Mouse (Mus musculus): Measurements from ENCODE around the gene Dip2a. TPM values are rescaled to one million over a fixed set of nuclear protein-coding genes. Genes with fewer than 3 reads are reported as not detected.
A peak's percentile ranks its signal among the peaks of the same experiment; 100 is the strongest.

Dip2a gene
- total RNA-seq (2014; rRNA removed) (2.0 and 2.6 TPM in 2 replicates), polyA plus RNA-seq (2012; rRNA removed) (1.6 and 1.7 TPM in 2 replicates)

- Histone ChIP-seq H3K27ac (replicated peaks; ENCODE audit: insufficient read depth, low read depth, low read length) (no peak within 1 kb of the TSS; the same call in 1 of the 2 replicates), H3K9ac (ENCODE audit: low read depth, low read length) (peak within 1 kb of the TSS; percentile 89), H3K36me3 (ENCODE audit: control insufficient read depth, insufficient read depth, low read length) (no peaks in the 10 kb centered on the region), H3K27me3 (ENCODE audit: control insufficient read depth, insufficient read depth, low read length) (no peaks in the 10 kb centered on the region), H3K4me3 (ENCODE audit: insufficient read depth, low read depth, low read length) (peak within 1 kb of the TSS; percentile 82), H3K79me2 (ENCODE audit: control insufficient read depth, insufficient read depth, low read length) (no peaks in the 10 kb centered on the region), H3K4me1 (ENCODE audit: control insufficient read depth, insufficient read depth, low read length) (peaks cover 3% of the 10 kb centered on the region; the same call in 1 of the 2 replicates)
- DNase-seq (ENCODE audit: extremely low read depth, low read depth, low spot score): peak; percentile 59
- TF ChIP-seq CTCF (IDR thresholded peaks at IDR 0.05; ENCODE audit: low read depth, low read length) (no peak), POLR2A (IDR thresholded peaks at IDR 0.05; ENCODE audit: extremely low read depth, insufficient read depth, low read length) (peak; percentile 56)
- under 1% methylated on average over 79 of the region's 94 CpGs for WGBS
These were observed at the start of gene Dip2a for GRCm38 (mm10) chr10:76344711-76345539. TSS of gene Dip2a (minus strand) at chr10:76345291.

GRCm38 (mm10) chr10:76392596-76392995, 47.5 kb upstream of the Dip2a start:
- H3K9ac ChIP-seq (ENCODE audit: low read depth, low read length): no peak overlapping the region
- WGBS: 97% methylated on average over 12 of the region's 12 CpGs
- no peak overlapping the region for H3K4me3 ChIP-seq (ENCODE audit: insufficient read depth, low read depth, low read length)
- no peaks in the 10 kb centered on the region for H3K4me1 ChIP-seq (ENCODE audit: control insufficient read depth, insufficient read depth, low read length)
- no peak overlapping the region for H3K27ac ChIP-seq (replicated peaks; ENCODE audit: insufficient read depth, low read depth, low read length)
- no peaks in the 10 kb centered on the region for H3K79me2 ChIP-seq (ENCODE audit: control insufficient read depth, insufficient read depth, low read length)
- no peaks in the 10 kb centered on the region for H3K27me3 ChIP-seq (ENCODE audit: control insufficient read depth, insufficient read depth, low read length)
- no peak for TF ChIP-seq POLR2A (IDR thresholded peaks at IDR 0.05; ENCODE audit: extremely low read depth, insufficient read depth, low read length)
- no peak for TF ChIP-seq CTCF (IDR thresholded peaks at IDR 0.05; ENCODE audit: low read depth, low read length)
- DNase-seq (ENCODE audit: extremely low read depth, low read depth, low spot score): no peak
- H3K36me3 ChIP-seq (ENCODE audit: control insufficient read depth, insufficient read depth, low read length): peaks cover 15% of the 10 kb centered on the region

DNA sequence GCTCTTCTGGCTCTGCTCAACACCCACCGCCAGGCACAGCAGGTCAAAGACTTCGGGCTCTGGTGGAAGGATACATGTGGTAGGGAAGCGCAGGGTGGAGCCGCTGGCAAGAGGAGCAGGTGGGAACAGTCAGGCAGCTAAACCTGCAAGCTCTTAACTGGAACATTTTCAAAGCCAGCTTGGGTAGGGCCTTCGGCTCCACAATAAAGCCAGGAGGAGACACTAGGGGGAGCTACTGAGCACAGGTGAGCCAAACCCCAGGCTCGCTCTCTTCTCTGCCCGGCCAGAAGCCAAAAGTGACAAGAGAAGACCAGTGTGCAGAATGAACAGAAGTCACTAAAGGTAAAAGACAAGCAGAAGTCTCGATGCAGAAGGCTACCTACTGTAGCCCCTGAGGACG, 46.7 kb upstream of the Dip2a start:
- Histone ChIP-seq H3K36me3 (ENCODE audit: control insufficient read depth, insufficient read depth, low read length) (peaks cover 15% of the 10 kb centered on the region), H3K9ac (ENCODE audit: low read depth, low read length) (no peak overlapping the region), H3K79me2 (ENCODE audit: control insufficient read depth, insufficient read depth, low read length) (no peaks in the 10 kb centered on the region), H3K4me1 (ENCODE audit: control insufficient read depth, insufficient read depth, low read length) (no peaks in the 10 kb centered on the region), H3K27ac (replicated peaks; ENCODE audit: insufficient read depth, low read depth, low read length) (no peak overlapping the region), H3K27me3 (ENCODE audit: control insufficient read depth, insufficient read depth, low read length) (no peaks in the 10 kb centered on the region), H3K4me3 (ENCODE audit: insufficient read depth, low read depth, low read length) (no peak overlapping the region)
- peak; percentile 8 for DNase-seq (ENCODE audit: extremely low read depth, low read depth, low spot score)
- TF ChIP-seq POLR2A (IDR thresholded peaks at IDR 0.05; ENCODE audit: extremely low read depth, insufficient read depth, low read length) (no peak), CTCF (IDR thresholded peaks at IDR 0.05; ENCODE audit: low read depth, low read length) (peak; percentile 68)
- 92% methylated on average over 9 of the region's 9 CpGs for WGBS

- Histone ChIP-seq H3K79me2 (ENCODE audit: control insufficient read depth, insufficient read depth, low read length) (no peaks in the 10 kb centered on the region), H3K4me1 (ENCODE audit: control insufficient read depth, insufficient read depth, low read length) (no peaks in the 10 kb centered on the region), H3K27me3 (ENCODE audit: control insufficient read depth, insufficient read depth, low read length) (no peaks in the 10 kb centered on the region), H3K27ac (replicated peaks; ENCODE audit: insufficient read depth, low read depth, low read length) (no peak overlapping the region), H3K9ac (ENCODE audit: low read depth, low read length) (no peak overlapping the region), H3K36me3 (ENCODE audit: control insufficient read depth, insufficient read depth, low read length) (peaks cover 18% of the 10 kb centered on the region), H3K4me3 (ENCODE audit: insufficient read depth, low read depth, low read length) (no peak overlapping the region)
- DNase-seq (ENCODE audit: extremely low read depth, low read depth, low spot score): no peak
- TF ChIP-seq POLR2A (IDR thresholded peaks at IDR 0.05; ENCODE audit: extremely low read depth, insufficient read depth, low read length): no peak
- no peak for TF ChIP-seq CTCF (IDR thresholded peaks at IDR 0.05; ENCODE audit: low read depth, low read length)
- WGBS: 96% methylated on average over 9 of the region's 9 CpGs
These were observed 46.1 kb upstream of the Dip2a start for GRCm38 (mm10) chr10:76391166-76391565.

- H3K27ac ChIP-seq (replicated peaks; ENCODE audit: insufficient read depth, low read depth, low read length): no peak overlapping the region
- H3K27me3 ChIP-seq (ENCODE audit: control insufficient read depth, insufficient read depth, low read length): no peaks in the 10 kb centered on the region
- H3K79me2 ChIP-seq (ENCODE audit: control insufficient read depth, insufficient read depth, low read length): no peaks in the 10 kb centered on the region
- no peaks in the 10 kb centered on the region for H3K4me1 ChIP-seq (ENCODE audit: control insufficient read depth, insufficient read depth, low read length)
- H3K9ac ChIP-seq (ENCODE audit: low read depth, low read length): no peak overlapping the region
- 94% methylated on average over 18 of the region's 18 CpGs for WGBS
- no peak for TF ChIP-seq CTCF (IDR thresholded peaks at IDR 0.05; ENCODE audit: low read depth, low read length)
- TF ChIP-seq POLR2A (IDR thresholded peaks at IDR 0.05; ENCODE audit: extremely low read depth, insufficient read depth, low read length): no peak
- DNase-seq (ENCODE audit: extremely low read depth, low read depth, low spot score): no peak
- H3K4me3 ChIP-seq (ENCODE audit: insufficient read depth, low read depth, low read length): no peak overlapping the region
- H3K36me3 ChIP-seq (ENCODE audit: control insufficient read depth, insufficient read depth, low read length): peaks cover 24% of the 10 kb centered on the region
These were observed 29.9 kb upstream of the Dip2a start for GRCm38 (mm10) chr10:76374981-76375380.

- no peak overlapping the region for H3K4me3 ChIP-seq (ENCODE audit: insufficient read depth, low read depth, low read length)
- H3K79me2 ChIP-seq (ENCODE audit: control insufficient read depth, insufficient read depth, low read length): no peaks in the 10 kb centered on the region
- peaks cover 18% of the 10 kb centered on the region for H3K36me3 ChIP-seq (ENCODE audit: control insufficient read depth, insufficient read depth, low read length)
- H3K27me3 ChIP-seq (ENCODE audit: control insufficient read depth, insufficient read depth, low read length): no peaks in the 10 kb centered on the region
- TF ChIP-seq CTCF (IDR thresholded peaks at IDR 0.05; ENCODE audit: low read depth, low read length): no peak
- TF ChIP-seq POLR2A (IDR thresholded peaks at IDR 0.05; ENCODE audit: extremely low read depth, insufficient read depth, low read length): no peak
- H3K4me1 ChIP-seq (ENCODE audit: control insufficient read depth, insufficient read depth, low read length): no peaks in the 10 kb centered on the region
- H3K27ac ChIP-seq (replicated peaks; ENCODE audit: insufficient read depth, low read depth, low read length): no peak overlapping the region
- WGBS: 94% methylated on average over 3 of the region's 3 CpGs
- no peak overlapping the region for H3K9ac ChIP-seq (ENCODE audit: low read depth, low read length)
- DNase-seq (ENCODE audit: extremely low read depth, low read depth, low spot score): no peak
These were observed 26.6 kb upstream of the Dip2a start for GRCm38 (mm10) chr10:76371736-76372135.
